Mouse (Mus musculus) gastrocnemius, postnatal 10 days (tissue): ENCODE data around the gene Atg4d. TPM values are rescaled to one million over a fixed set of nuclear protein-coding genes. Genes with fewer than 3 reads are reported as not detected.
"Not testable (repeated sequence)": the region's sequence is repeated elsewhere in the genome, so short reads cannot be mapped to it uniquely, and the experiment has no call there.

Source experiments
- DNase-seq: peaks from one replicate; pipeline ENCODE4 v3.0.0; 2021; ENCODE audit warnings: mixed read lengths
- long read RNA-seq, 2 experiments: library from polyadenylated mRNA; stranded (forward); transcript quantifications; one replicate each; pipeline ENCODE4 v2.0.0; 2021
- total RNA-seq, 2 experiments: library from RNA; stranded (reverse); gene quantifications; 2 replicates each; pipeline ENCODE4 v1.2.3; 2021

The Atg4d gene
- 10 to 100 TPM; 28.4 to 31.9 TPM for total RNA-seq
- long read RNA-seq, experiment 1, full-length matches to known transcripts: 103 of 116 reads
- long read RNA-seq, experiment 1, partial matches to known transcripts: 5 of 116 reads
- long read RNA-seq, experiment 1, other reads (novel, unspliced or antisense): 8 of 116 reads
- long read RNA-seq, experiment 2, full-length matches to known transcripts: 102 of 124 reads
- long read RNA-seq, experiment 2, partial matches to known transcripts: 8 of 124 reads
- long read RNA-seq, experiment 2, other reads (novel, unspliced or antisense): 14 of 124 reads

GRCm38 (mm10) chr9:21265000-21265561, at the start of gene Atg4d:
Gene Atg4d, plus strand, starts transcription at chr9:21265293.
- DNase-seq: peak; percentile 99

GRCm38 (mm10) chr9:21216050-21216841, 48.8 kb upstream of the Atg4d start:
- no peak for DNase-seq

- DNase-seq: no peak
Measured at GRCm38 (mm10) chr9:21219820-21220219, 45.3 kb upstream of the Atg4d start.

GRCm38 (mm10) chr9:21220490-21221382, 44.4 kb upstream of the Atg4d start:
- peak; percentile 82 for DNase-seq

GRCm38 (mm10) chr9:21221383-21221929, 43.6 kb upstream of the Atg4d start:
- DNase-seq: no peak

GRCm38 (mm10) chr9:21223490-21223889, 41.6 kb upstream of the Atg4d start:
- DNase-seq: not testable (repeated sequence)

GRCm38 (mm10) chr9:21223906-21224305, 41.2 kb upstream of the Atg4d start:
- no peak for DNase-seq

GRCm38 (mm10) chr9:21224576-21225414, 40.3 kb upstream of the Atg4d start:
- no peak for DNase-seq

GRCm38 (mm10) chr9:21225415-21225758, 39.7 kb upstream of the Atg4d start:
- DNase-seq: no peak

- DNase-seq: no peak
Measured at GRCm38 (mm10) chr9:21227342-21227741, 37.8 kb upstream of the Atg4d start.

- no peak for DNase-seq
Measured at GRCm38 (mm10) chr9:21231551-21231950, 33.5 kb upstream of the Atg4d start.

GRCm38 (mm10) chr9:21232867-21233266, 32.2 kb upstream of the Atg4d start:
- DNase-seq: no peak

- DNase-seq: no peak
Measured at GRCm38 (mm10) chr9:21233366-21233765, 31.7 kb upstream of the Atg4d start.

- DNase-seq: no peak
Measured at GRCm38 (mm10) chr9:21233805-21234204, 31.3 kb upstream of the Atg4d start.

- DNase-seq: no peak
Measured at GRCm38 (mm10) chr9:21235341-21235740, 29.8 kb upstream of the Atg4d start.

- DNase-seq: no peak
Measured at GRCm38 (mm10) chr9:21236991-21237367, 28.1 kb upstream of the Atg4d start.

- DNase-seq: peak; percentile 32
Measured at GRCm38 (mm10) chr9:21237368-21238003, 27.6 kb upstream of the Atg4d start.

GRCm38 (mm10) chr9:21238004-21238732, 26.9 kb upstream of the Atg4d start:
- DNase-seq: no peak

- DNase-seq: peak; percentile 85
Measured at GRCm38 (mm10) chr9:21238733-21239464, 26.2 kb upstream of the Atg4d start, which contains the start of gene Keap1. Gene Keap1, minus strand, starts transcription at chr9:21239361.
